Mouse (Mus musculus): ENCODE results near the gene Fbxl4. TPM values are rescaled to one million over a fixed set of nuclear protein-coding genes. Genes with fewer than 3 reads are reported as not detected.
"Not testable (repeated sequence)": the region's sequence is repeated elsewhere in the genome, so short reads cannot be mapped to it uniquely, and the experiment has no call there.

The Fbxl4 gene
- total RNA-seq (2017): 9.5 to 12.8 TPM (median 11.2 TPM) in 3 replicates

GRCm38 (mm10) chr4:22357266-22357930, at the start of gene Fbxl4:
Gene Fbxl4 (plus strand): TSS chr4:22357543.
- ATAC-seq (replicated peaks; ENCODE audit: insufficient number of reproducible peaks, low FRiP score, low TSS enrichment, poor library complexity, severe bottlenecking): peak; percentile 85

GRCm38 (mm10) chr4:22314564-22314963, 42.8 kb upstream of the Fbxl4 start:
- ATAC-seq (replicated peaks; ENCODE audit: insufficient number of reproducible peaks, low FRiP score, low TSS enrichment, poor library complexity, severe bottlenecking): no peak

- no peak for ATAC-seq (replicated peaks; ENCODE audit: insufficient number of reproducible peaks, low FRiP score, low TSS enrichment, poor library complexity, severe bottlenecking)
These were observed 14.3 kb upstream of the Fbxl4 start for GRCm38 (mm10) chr4:22342816-22343573.

- not testable (repeated sequence) for ATAC-seq (replicated peaks; ENCODE audit: insufficient number of reproducible peaks, low FRiP score, low TSS enrichment, poor library complexity, severe bottlenecking)
These were observed 8.3 kb upstream of the Fbxl4 start for GRCm38 (mm10) chr4:22349086-22349485.

GRCm38 (mm10) chr4:22357931-22358300, 573 bp downstream of the Fbxl4 start:
- ATAC-seq (replicated peaks; ENCODE audit: insufficient number of reproducible peaks, low FRiP score, low TSS enrichment, poor library complexity, severe bottlenecking): peak; percentile 24

GRCm38 (mm10) chr4:22358487-22358886, 1.1 kb downstream of the Fbxl4 start:
- ATAC-seq (replicated peaks; ENCODE audit: insufficient number of reproducible peaks, low FRiP score, low TSS enrichment, poor library complexity, severe bottlenecking): no peak

GRCm38 (mm10) chr4:22367368-22367767, 10.0 kb downstream of the Fbxl4 start:
- no peak for ATAC-seq (replicated peaks; ENCODE audit: insufficient number of reproducible peaks, low FRiP score, low TSS enrichment, poor library complexity, severe bottlenecking)

- ATAC-seq (replicated peaks; ENCODE audit: insufficient number of reproducible peaks, low FRiP score, low TSS enrichment, poor library complexity, severe bottlenecking): no peak
These were observed 21.2 kb downstream of the Fbxl4 start for GRCm38 (mm10) chr4:22378516-22378915.

- ATAC-seq (replicated peaks; ENCODE audit: insufficient number of reproducible peaks, low FRiP score, low TSS enrichment, poor library complexity, severe bottlenecking): no peak
These were observed 23.3 kb downstream of the Fbxl4 start for GRCm38 (mm10) chr4:22380646-22381045.

GRCm38 (mm10) chr4:22383528-22384265, 26.4 kb downstream of the Fbxl4 start:
- ATAC-seq (replicated peaks; ENCODE audit: insufficient number of reproducible peaks, low FRiP score, low TSS enrichment, poor library complexity, severe bottlenecking): no peak

GRCm38 (mm10) chr4:22390045-22390444, 32.7 kb downstream of the Fbxl4 start:
- no peak for ATAC-seq (replicated peaks; ENCODE audit: insufficient number of reproducible peaks, low FRiP score, low TSS enrichment, poor library complexity, severe bottlenecking)

GRCm38 (mm10) chr4:22392777-22393473, 35.6 kb downstream of the Fbxl4 start:
- no peak for ATAC-seq (replicated peaks; ENCODE audit: insufficient number of reproducible peaks, low FRiP score, low TSS enrichment, poor library complexity, severe bottlenecking)

GRCm38 (mm10) chr4:22395404-22395803, 38.1 kb downstream of the Fbxl4 start:
- ATAC-seq (replicated peaks; ENCODE audit: insufficient number of reproducible peaks, low FRiP score, low TSS enrichment, poor library complexity, severe bottlenecking): no peak

- no peak for ATAC-seq (replicated peaks; ENCODE audit: insufficient number of reproducible peaks, low FRiP score, low TSS enrichment, poor library complexity, severe bottlenecking)
These were observed 39.2 kb downstream of the Fbxl4 start for GRCm38 (mm10) chr4:22396484-22397000.

GRCm38 (mm10) chr4:22397003-22397402, 39.7 kb downstream of the Fbxl4 start:
- ATAC-seq (replicated peaks; ENCODE audit: insufficient number of reproducible peaks, low FRiP score, low TSS enrichment, poor library complexity, severe bottlenecking): no peak

GRCm38 (mm10) chr4:22402032-22402431, 44.7 kb downstream of the Fbxl4 start:
- ATAC-seq (replicated peaks; ENCODE audit: insufficient number of reproducible peaks, low FRiP score, low TSS enrichment, poor library complexity, severe bottlenecking): peak; percentile 92

- no peak for ATAC-seq (replicated peaks; ENCODE audit: insufficient number of reproducible peaks, low FRiP score, low TSS enrichment, poor library complexity, severe bottlenecking)
These were observed 45.6 kb downstream of the Fbxl4 start for GRCm38 (mm10) chr4:22402930-22403329.

GRCm38 (mm10) chr4:22420627-22421026, 63.3 kb downstream of the Fbxl4 start:
- no peak for ATAC-seq (replicated peaks; ENCODE audit: insufficient number of reproducible peaks, low FRiP score, low TSS enrichment, poor library complexity, severe bottlenecking)

- no peak for ATAC-seq (replicated peaks; ENCODE audit: insufficient number of reproducible peaks, low FRiP score, low TSS enrichment, poor library complexity, severe bottlenecking)
These were observed 65.1 kb downstream of the Fbxl4 start for GRCm38 (mm10) chr4:22422400-22422799.

Measured in monocyte, adult 5-6 weeks (primary cell).